Mouse (Mus musculus) midbrain, embryonic 11.5 days (tissue): Measurements from ENCODE around the gene Tifab. TPM values are rescaled to one million over a fixed set of nuclear protein-coding genes. Genes with fewer than 3 reads are reported as not detected.

ENCODE experiments used
- polyA plus RNA-seq: library from polyadenylated mRNA; unstranded; fragments of >200 nt; fragmentation: Nextera tagmentation; extraction: Ambion mirVana; gene quantifications from 2 replicates; pipeline ENCODE4 v1.2.1, GENCODE M21; 2014

Gene Tifab
- polyA plus RNA-seq, 1 experiment from 2014 or later: 0.60 TPM

Other genes starting within 250 kb of the Tifab start
- 677 and 693 TPM in 2 replicates for gene H2afy, start 42.5 kb downstream of the Tifab start, polyA plus RNA-seq
- gene Neurog1, start 73.3 kb upstream of the Tifab start, polyA plus RNA-seq: 35.6 and 42.1 TPM in 2 replicates
- gene Cxcl14, start 117.7 kb upstream of the Tifab start, polyA plus RNA-seq: 9.2 and 9.3 TPM in 2 replicates
- gene Gm3045, start 247.7 kb upstream of the Tifab start, polyA plus RNA-seq: not detected in 2 replicates